In the genomic region with DNA sequence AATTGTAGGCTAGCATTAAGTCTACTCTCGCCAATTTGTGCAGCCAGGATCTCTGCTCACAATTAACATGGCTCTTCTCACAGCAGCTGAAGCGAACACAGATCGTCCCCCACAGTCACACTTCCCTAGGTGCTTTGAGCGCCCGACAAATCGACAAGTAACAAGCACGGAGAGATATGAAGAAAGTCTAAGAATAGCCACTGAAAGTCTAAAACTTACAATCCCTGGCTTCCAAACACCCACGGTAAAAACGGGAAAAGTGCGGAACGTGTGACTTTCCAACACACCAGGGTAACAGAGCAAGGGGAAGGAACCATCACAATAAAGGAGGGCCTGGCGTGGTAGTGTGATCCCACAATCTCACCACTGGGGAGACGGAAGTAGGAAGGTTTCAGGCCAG, we compare ENCODE assay signal across 21 mouse cellular contexts.
"Had no signal": no experiment of that assay in that cellular context is flagged by ENCODE, and none has a peak within 500 bp of the region (broad histone marks: within the 10 kb centered on the region; RNA-seq: fewer than 3 reads in every experiment).

No protein-coding gene starts in this region.

- DNase-seq: heart, postnatal 14 days; heart, postnatal 36 days; heart, postnatal 4 days; kidney, adult 11 months; kidney, adult 18-20 months; kidney, adult 2 months; kidney, adult 8-10 months; kidney, adult 9 months; kidney, postnatal 10 days; kidney, postnatal 14 days; kidney, postnatal 25 days; kidney, postnatal 36 days; kidney, postnatal 4 days; layer of hippocampus, adult 9-11 months; layer of hippocampus, postnatal 36 days had no signal

- ATAC-seq: hindbrain, embryonic 16.5 days; hindbrain, postnatal 0 days; inflammation-experienced regulatory T-cells, adult 6 months; intestine, embryonic 15.5 days; intestine, embryonic 16.5 days; intestine, postnatal 0 days had no signal
